Mouse (Mus musculus): ENCODE data around the gene Rbm8a2. TPM values are rescaled to one million over a fixed set of nuclear protein-coding genes. Genes with fewer than 3 reads are reported as not detected.

Rbm8a2 gene
- polyA plus RNA-seq, 1 experiment = 0.10 TPM

DNA sequence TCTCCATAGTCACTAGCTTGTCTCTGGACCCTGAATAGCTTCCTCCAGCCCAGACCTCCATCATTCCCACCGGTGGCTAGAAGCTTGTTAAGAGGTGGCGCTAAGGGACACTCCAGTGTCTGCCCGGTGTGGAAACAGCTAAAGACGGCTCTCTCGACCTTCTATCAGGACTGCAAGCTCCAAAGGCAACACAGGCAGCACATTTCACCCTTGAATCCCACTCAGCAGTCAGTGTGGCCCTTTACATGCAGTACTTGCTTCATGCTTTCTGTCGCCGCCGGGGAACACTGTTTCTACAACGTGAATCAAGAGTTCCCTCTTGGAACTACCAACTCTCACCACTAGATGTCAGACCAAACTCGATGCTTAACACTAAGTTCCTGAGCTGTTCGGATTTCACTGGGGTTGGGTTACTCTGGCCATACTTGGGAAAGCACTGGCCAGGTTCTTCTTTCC, 42.6 kb downstream of the Rbm8a2 start:
- WGBS = 13% methylated on average over 11 of the region's 11 CpGs
- DNase-seq (ENCODE audit: low read depth, low spot score) = peak; percentile 52

DNA sequence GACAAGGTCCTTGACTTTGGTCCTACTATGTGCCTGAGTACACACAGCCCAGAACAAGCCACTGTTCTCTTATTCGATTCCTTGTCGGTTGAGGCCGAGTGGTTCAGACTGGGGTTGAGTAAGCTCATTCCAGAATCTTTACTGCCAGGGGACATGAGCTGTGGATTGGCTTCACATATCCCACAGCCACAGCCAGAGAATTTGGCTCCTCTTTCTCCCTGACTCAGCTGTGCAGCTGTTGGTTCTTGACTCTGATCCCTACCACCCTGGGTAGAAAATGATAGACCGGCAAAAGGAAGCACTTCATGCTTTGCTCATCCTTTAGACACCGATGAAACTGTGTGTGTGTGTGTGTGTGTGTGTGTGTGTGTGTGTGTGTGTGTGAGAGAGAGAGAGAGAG, 47.5 kb downstream of the Rbm8a2 start:
- WGBS = 86% methylated on average over 5 of the region's 5 CpGs
- no peak for DNase-seq (ENCODE audit: low read depth, low spot score)

Other genes starting within 250 kb of the Rbm8a2 start
- 0.87 and 2.0 TPM in 2 replicates for gene Exo1, start 98.5 kb downstream of the Rbm8a2 start, polyA plus RNA-seq (2012; rRNA removed)
- gene Gm38100, start 58.8 kb downstream of the Rbm8a2 start, polyA plus RNA-seq (2012; rRNA removed) = not detected in 2 replicates

All from large intestine, adult 2 months (tissue).